Mouse (Mus musculus): ENCODE data around the gene Gcm1.
A peak's percentile ranks its signal among the peaks of the same experiment; 100 is the strongest.

Gcm1 gene

DNA sequence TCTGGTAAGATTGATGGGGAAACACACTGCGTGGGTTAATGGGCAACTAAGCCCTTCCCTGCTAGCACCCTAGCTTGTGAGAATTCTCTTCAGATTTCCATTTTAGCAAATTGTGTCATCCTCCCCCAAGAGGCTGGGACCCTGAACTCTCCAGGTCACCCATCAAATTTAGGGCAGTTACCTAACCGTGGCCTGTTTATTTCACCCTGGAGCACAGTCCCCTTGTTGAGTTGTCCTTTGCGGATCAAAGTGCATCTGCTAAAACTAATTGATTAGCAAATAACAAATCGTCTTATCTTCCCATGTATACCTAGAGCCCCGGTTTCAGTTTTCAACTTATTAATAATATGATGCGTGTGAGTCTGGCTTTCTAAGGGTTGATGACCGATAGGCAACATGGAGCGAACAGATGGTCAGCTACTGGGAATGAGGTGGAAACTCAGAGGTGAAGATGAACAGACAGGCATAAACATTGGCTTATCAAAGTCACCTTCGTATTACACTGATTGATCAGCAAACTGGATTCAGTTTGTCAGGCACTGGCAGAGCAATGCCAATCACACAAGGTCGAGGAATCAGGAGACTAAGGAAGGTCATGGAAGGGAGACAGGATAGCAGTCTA is 20.8 kb upstream of the Gcm1 start:
- peak; percentile 74 for TF ChIP-seq GATA4 (IDR thresholded peaks at IDR 0.05; ENCODE audit: insufficient replicate concordance, low read length)

- TF ChIP-seq GATA4 (IDR thresholded peaks at IDR 0.05; ENCODE audit: insufficient replicate concordance, low read length), result no peak
These were observed 18.8 kb upstream of the Gcm1 start for GRCm38 (mm10) chr9:78032930-78033329.

DNA sequence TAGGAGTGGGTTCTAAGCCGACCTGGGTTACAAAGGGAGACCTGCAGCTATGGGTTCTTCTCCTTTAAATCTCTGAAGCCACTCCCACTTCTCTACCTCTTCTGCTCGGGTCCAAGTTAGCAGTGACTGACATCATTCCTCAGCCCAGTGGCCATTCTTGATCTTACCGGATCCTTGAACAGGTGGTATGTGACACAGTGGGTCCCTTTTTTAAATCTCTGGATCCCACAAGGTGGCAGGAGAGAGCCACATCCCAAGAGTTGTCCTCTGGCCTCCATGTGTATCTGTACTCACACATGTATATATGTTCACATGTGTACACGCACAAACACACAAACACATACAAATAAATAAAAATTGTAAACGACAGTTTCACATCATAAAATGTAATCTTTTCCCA is 16.4 kb upstream of the Gcm1 start:
- no peak for TF ChIP-seq GATA4 (IDR thresholded peaks at IDR 0.05; ENCODE audit: insufficient replicate concordance, low read length)

DNA sequence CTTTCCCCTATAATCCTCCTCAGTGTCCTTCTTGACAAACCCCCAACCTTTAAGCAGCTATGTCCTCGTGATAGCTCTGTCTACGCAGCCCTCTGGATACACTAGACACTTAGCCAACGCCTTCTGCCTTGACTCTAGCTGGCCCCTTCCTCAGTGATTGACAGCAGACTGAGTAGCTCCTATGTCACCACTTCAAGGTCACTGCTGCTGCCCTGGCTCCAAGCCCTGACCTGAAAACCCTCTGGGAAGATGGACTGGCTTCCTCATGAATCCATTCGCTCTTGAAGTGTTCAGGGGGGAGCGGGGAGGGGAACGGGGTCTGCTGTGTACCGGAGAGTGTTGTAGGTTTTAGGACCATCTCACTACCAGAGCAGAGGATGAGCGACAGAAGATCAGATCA is 15.9 kb upstream of the Gcm1 start:
- no peak for TF ChIP-seq GATA4 (IDR thresholded peaks at IDR 0.05; ENCODE audit: insufficient replicate concordance, low read length)

DNA sequence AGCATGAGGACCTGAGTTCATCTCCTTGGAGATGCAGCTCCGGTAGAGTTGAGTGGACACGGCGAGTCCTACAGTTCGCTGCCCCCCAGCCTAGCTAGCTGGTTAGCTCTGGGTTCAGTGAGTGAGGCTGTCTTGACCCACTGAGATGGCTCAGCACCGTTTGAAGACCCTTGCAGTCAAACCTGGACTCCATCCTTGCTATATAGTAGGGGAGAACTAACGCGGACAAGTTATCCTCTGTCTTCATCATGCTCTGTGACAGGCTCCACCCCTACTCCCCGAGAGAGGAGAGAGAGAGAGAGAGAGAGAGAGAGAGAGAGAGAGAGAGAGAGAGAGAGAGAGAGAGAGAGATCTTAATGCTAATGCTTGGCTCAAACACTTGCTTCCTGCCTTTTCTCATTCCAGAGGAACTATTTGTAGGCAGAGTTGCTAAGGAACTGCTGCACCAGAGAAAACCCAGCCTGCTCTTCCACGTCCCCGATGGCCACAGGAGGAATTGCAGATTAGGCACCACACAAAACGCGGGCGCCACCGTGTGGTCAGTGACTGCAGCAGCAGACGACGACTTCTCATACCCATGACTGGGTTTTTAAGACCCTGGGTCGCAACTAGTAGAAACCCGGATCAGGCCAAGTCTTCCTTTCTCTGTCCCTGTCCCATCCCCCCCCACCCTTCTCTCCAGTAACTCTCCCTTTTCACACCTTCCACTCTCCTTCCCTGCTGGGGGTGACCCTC is 12.8 kb upstream of the Gcm1 start:
- no peak; the same call in 1 of the 2 replicates for TF ChIP-seq GATA4 (IDR thresholded peaks at IDR 0.05; ENCODE audit: insufficient replicate concordance, low read length)

- TF ChIP-seq GATA4 (IDR thresholded peaks at IDR 0.05; ENCODE audit: insufficient replicate concordance, low read length), result no peak
These were observed 6.6 kb upstream of the Gcm1 start for GRCm38 (mm10) chr9:78045171-78045570.

DNA sequence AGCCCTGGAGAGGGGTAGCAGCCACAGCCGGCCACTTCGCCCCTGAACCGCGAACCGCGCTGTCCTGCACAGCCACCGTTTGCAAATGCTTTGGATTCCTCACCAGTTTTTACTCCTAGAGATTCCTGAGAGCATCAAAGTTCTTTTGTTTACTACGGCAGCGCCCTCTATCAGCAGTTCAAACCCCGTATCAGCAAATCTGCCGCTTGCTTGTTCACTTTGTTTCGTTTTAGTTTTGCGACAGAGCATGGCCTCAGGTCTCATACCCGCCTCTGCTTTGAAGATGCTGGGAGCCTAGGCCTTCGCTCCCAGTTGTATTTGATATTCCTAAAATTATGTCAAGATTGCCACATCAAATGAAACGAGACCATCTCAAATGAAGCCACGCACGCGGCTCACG is 5.0 kb upstream of the Gcm1 start:
- peak; percentile 68; the same call in 1 of the 2 replicates for TF ChIP-seq GATA4 (IDR thresholded peaks at IDR 0.05; ENCODE audit: insufficient replicate concordance, low read length)

DNA sequence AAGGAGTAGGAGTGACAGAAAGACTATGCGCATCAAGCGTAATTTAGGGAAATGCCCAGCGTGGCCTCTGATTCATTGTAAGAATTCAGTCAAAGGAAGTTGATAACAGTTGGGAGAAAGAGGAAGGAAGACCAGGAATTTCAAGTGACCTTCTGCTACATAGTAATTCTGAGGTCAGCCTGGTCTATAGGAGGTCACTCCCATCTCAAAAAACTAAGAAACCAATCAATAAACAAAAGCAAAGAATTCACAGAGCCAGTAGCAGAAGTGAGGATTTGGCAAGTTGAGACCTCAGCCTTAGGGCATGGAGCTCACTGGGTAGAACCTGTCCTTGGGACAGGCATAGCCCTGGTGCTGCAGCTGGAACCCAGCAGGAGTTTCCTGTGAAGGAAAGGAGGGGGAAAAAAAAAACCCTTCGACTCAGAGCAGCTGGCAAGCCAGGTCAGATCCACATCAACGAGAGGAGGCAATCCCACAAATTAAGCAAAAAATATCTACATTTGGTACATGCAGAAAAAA is 1.2 kb upstream of the Gcm1 start:
- TF ChIP-seq GATA4 (IDR thresholded peaks at IDR 0.05; ENCODE audit: insufficient replicate concordance, low read length), result peak; percentile 40; the same call in 1 of the 2 replicates

GRCm38 (mm10) chr9:78053821-78054220 is 2.1 kb downstream of the Gcm1 start:
- no peak for TF ChIP-seq GATA4 (IDR thresholded peaks at IDR 0.05; ENCODE audit: insufficient replicate concordance, low read length)

DNA sequence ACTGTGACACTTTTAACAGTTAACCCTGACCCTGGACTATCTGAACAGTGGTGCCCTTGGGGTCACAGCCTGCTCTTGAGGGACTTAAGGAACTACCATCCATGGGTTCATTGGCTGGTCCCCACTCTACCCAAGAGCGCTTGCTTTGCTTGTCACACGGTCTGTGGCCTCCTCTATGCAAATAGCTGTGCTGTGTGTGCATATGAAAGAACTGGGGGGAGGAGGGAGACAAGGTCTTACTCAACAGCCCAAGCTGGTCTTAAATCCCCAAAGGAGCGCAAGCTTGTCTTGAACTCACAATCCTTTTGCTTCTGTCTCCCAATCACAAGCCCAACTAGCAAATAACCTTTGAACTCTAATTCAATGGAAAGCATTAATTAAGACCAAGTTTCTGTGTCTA is 2.6 kb downstream of the Gcm1 start:
- no peak for TF ChIP-seq GATA4 (IDR thresholded peaks at IDR 0.05; ENCODE audit: insufficient replicate concordance, low read length)

DNA sequence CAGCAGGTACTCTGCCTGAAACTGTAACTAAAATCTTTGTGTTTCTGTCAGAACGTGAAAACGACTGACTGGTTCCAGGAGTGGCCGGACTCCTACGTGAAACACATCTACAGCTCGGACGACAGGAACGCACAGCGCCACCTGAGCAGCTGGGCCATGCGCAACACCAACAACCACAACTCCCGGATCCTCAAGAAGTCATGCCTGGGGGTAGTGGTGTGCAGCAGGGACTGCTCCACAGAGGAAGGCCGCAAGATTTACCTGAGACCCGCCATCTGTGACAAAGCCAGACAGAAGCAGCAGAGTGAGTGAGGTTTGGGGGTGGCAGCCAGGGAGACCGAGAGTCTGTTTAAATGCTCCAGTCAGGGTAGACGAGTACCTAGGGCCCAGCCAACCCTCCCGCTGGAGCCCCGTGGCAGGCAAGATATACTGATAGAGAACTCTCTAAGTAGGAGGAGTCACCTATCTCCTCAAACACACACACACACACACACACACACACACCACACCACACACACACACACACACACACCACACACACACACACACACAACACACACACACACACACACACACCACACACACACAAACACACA is 7.9 kb downstream of the Gcm1 start:
- no peak for TF ChIP-seq GATA4 (IDR thresholded peaks at IDR 0.05; ENCODE audit: insufficient replicate concordance, low read length)

DNA sequence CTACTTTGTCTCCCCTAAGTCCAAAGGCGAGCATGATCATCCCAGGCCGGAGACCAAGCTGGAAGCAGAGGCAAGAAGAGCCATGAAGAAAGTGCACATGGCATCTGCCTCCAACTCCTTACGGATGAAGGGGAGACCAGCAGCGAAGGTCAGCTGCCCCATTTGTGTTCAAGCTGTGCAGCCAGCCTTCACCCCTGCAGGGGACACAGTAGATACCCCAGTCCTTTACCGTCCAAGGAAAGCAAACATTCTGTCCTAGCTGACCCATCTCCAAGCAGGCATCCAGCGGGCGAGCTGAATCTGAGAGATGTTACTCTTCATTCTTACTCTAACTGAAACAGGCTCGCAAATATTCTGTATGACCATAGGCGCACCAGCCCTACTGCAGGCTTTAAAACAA is 10.7 kb downstream of the Gcm1 start:
- TF ChIP-seq GATA4 (IDR thresholded peaks at IDR 0.05; ENCODE audit: insufficient replicate concordance, low read length), result no peak

DNA sequence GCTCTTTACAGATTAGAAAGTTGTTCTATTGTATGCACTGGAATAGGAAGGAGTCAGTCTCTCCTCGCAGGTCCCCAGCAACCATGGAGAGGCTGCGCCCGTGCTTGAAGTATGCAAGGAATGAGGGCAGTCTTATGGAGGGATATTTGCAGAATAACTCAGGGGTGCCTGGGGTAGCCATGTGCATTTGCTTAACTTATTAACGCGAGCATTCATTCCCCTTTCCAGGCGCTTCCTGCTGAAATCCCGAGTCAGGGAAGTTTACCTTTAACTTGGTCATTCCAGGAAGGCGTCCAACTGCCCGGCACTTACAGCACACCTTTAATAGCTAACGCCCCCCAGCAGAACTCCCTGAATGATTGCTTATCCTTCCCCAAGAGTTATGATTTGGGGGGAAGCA is 12.4 kb downstream of the Gcm1 start:
- no peak for TF ChIP-seq GATA4 (IDR thresholded peaks at IDR 0.05; ENCODE audit: insufficient replicate concordance, low read length)

DNA sequence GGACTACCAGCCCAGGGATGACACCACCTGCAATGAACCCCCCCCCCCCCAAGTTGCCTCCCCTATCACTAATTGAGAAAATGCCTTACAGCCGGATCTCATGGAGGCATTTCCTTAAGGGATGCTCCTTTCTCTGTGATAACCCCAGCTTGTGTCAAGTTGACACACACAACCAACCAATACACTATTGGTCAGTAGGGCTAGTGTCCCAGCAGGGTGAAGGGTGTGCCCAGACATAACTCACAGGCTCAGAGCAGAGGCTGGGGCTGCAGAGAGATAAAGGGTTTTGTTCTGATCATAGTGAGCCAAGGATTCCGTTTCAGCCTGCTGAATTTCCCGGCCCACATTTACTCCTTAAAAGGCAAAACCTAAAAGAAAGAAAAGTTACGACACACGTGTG is 18.8 kb downstream of the Gcm1 start:
- no peak for TF ChIP-seq GATA4 (IDR thresholded peaks at IDR 0.05; ENCODE audit: insufficient replicate concordance, low read length)

GRCm38 (mm10) chr9:78071626-78072025 is 19.9 kb downstream of the Gcm1 start:
- no peak for TF ChIP-seq GATA4 (IDR thresholded peaks at IDR 0.05; ENCODE audit: insufficient replicate concordance, low read length)

- TF ChIP-seq GATA4 (IDR thresholded peaks at IDR 0.05; ENCODE audit: insufficient replicate concordance, low read length), result no peak
These were observed 22.1 kb downstream of the Gcm1 start for GRCm38 (mm10) chr9:78073713-78074340.
